Mouse (Mus musculus): ENCODE results near the gene Kat14.

Kat14 gene

DNA sequence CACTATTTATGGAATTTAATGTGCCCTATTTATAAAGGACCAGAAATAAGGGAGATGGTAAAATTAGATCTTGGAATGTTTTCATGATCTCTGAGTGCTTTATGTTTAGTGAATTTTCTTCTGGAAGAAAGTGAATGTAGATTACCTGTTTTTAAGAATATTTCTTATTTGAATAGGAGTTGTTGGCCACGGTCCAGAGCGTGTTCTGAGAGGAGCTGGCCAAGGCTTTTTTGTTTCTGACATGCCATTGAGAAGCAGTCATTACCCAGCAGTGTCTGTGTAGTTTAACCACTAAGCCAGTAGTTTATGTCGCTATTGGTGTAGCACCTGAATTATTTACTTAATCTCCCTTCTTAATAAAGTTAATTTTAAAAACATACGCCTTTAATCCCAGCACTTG, 13.0 kb downstream of the Kat14 start:
- no peak for DNase-seq (ENCODE audit: low spot score in 2 of 2)

DNA sequence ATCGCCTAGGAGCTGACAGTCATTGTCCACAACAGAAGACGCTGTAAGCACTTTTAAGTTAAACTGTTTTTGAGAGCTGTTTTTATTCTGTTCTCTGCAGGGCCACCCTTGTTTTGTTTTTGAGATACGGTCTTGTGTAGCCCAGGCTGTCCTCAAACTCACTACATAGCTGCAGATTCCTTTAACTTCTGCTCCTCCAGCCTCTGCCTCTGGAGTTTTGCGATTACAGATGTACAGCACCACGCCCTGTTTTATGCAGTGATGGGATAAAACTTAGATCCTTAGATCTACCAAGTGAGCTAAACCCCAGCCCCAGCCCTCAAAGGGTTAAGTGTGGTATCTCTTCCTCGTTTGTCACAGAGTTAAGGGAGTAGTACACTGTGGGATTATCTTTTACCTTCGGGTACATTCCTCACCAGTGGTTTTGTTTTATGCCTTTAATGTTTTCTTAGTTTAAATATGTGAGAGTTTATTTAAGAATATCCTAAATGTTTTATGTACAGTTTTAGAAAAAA, 13.9 kb downstream of the Kat14 start:
- DNase-seq (ENCODE audit: low spot score in 2 of 2) = no peak

DNA sequence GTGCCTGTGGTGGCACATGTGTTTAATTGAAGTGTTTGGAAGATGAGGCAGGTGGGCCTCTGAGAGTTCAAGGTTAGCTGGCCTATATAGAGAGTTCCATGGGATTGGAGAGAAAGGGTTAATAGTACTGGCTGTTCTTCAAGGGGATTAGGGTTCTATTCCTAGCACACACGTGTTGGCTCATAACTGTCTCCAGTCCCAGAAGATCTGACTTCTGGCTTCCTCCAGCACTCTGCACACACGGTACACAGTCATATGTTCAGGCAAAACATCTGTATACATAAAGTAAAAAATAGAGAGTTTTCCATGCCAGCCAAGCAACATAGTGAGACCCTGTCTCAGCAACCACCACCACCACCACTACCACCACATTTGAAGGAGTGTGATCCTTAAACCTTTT, 17.5 kb downstream of the Kat14 start:
- no peak for DNase-seq (ENCODE audit: low spot score in 2 of 2)

DNA sequence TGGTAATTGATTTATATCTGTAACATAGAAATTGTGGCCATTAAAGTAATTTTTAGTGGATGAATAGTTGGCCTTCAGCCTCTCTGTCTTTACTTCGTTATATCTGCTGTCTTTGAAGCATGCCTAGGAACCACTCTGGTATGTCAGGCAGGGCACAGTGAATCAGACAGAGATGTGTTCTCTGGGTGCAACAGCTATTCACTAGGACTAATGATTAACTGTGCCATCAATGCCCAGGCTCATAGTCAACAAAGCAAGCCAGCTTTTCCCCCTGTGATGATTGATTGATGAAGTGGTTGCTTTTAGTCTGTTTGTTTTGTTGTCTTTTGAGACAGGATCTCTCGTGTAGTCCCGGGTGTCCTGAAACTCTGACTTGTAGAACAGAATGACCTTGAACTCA, 19.6 kb downstream of the Kat14 start:
- no peak for DNase-seq (ENCODE audit: low spot score in 2 of 2)

DNA sequence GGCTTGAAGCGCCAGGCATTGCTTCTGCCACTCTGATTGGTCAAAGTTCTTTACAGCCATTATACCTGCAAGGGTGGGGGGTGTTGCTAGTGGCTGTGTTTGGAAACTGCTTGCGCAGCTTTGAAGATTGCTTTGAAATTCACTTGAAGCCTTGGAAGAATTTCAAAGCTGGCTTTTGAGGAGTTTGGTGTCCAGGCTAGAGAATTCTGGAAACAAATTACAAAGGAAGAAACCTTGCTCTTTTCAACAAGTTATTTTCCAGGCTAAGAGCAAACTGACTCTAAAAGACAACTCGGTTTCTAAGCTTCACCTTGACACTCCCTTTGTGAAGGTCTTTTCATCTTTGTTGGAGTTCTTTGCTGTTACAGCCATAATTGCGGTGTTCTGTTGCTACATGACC, 30.7 kb downstream of the Kat14 start:
- no peak for DNase-seq (ENCODE audit: low spot score in 2 of 2)

DNA sequence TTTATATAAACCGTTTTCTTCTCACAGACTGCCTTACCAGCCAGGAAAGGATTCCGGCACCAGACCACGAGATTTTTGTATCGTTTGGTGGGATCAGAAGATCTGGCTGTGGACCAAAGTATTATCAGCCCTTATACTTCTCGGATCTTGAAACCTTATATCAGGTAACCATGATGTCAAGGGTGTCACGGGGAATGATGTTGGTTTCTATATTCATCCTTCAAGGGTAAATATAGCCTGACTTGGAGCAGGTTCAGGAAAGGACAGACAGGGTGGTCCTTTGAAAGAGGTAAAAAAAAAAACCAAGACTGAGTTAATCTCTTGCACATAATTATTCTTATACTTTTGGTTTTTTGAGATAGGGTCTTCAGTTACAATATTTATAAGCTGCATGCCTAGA, 31.9 kb downstream of the Kat14 start:
- no peak for DNase-seq (ENCODE audit: low spot score in 2 of 2)

DNA sequence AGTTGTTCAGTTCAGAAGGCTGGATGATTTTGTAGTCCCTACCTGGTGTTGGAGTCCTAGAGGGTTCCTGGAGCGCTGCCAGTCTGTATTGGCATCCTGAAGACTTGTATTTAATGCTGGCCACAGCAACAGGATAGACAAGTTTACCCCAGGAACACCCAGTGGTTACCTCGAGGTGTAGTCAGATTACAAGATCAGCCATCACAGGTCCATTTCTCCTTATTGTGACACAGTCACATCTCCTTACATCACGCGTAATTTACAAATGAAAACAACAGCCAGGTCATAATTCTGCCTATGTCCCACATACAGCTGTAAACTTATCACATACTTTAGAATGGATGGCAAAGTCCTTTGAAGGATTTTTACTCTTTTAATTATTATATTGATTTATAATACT, 40.3 kb downstream of the Kat14 start:
- no peak for DNase-seq (ENCODE audit: low spot score in 2 of 2)

DNA sequence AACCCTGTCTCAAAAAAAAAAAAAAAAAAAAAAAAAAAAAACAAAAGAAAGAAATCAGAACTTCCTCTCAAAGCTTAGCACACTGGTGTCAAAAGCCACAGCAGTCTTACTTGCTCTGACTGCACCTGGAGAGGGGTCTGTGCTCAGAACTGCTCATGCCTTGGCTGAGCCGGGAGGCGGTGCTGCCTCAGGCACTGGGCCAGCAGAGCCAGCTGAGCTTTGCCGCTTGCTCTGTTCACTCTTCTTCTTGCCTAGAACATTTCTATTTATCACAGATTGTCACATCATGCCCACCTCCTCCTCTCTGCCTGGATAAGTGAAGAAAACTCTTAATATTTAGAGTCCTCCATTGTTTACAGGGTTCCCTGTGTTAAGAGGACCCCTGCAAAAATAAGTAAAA, 41.8 kb downstream of the Kat14 start:
- DNase-seq (ENCODE audit: low spot score in 2 of 2) = peak; percentile 29 to 61

DNA sequence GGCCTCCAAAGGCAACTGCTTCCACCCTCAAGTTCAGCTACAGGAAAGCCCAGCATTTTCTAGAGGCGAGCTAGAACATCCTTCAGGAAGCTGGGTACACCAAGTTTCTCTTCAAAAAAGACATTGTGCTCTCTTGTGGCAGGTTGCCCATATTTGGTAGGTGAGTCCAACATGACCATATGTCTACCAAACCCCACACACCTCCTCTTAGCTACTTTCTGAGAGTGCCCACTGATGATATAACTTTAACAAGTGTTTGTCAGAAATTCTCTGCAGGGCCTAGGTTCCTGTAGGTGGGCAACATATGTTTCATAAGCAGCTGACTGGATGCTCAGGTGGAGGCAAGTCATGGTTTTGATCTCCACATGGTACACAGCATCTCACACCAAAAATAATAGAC, 45.9 kb downstream of the Kat14 start:
- peak; percentile 28 to 50 for DNase-seq (ENCODE audit: low spot score in 2 of 2)

DNA sequence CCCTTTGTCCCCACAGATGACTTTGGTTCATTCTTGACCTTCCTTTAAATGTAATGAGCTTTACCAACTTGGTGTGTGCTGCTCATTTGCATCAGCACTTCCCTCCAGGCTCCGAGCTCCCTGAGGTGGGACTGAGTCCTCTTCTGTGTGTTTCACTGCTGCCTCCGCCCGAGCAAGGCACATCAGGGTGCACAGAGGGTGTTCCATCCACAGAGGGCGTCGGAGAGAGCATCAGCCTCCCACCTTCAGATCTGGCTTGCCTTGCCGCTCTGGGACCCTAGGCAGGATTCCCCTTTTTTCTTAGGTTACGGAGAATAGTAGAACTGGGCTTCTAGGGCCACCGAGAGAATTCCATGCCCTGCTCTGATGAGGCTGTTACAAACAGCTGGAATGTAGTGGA, 48.1 kb downstream of the Kat14 start:
- no peak for DNase-seq (ENCODE audit: low spot score in 2 of 2)

DNA sequence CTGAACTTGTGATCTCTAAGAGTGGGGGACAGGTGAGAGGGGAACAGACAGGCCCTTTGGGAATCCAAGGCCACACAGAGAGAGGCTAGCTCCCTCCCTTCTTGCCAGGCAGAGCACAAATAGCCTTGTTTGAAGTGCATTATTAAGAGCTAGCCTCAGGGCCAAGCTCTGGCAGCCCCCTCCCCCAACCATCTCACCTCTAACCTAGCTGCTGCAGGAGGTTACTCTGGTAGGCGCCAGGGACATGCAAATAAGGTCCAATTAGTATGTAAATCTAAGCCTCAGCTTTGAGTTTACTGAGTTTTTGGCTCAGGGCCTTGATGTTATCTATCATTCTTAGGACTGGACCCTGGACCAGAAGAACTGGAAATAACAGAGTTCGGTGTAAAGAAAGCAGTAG, 49.3 kb downstream of the Kat14 start:
- DNase-seq (ENCODE audit: low spot score in 2 of 2) = no peak

DNA sequence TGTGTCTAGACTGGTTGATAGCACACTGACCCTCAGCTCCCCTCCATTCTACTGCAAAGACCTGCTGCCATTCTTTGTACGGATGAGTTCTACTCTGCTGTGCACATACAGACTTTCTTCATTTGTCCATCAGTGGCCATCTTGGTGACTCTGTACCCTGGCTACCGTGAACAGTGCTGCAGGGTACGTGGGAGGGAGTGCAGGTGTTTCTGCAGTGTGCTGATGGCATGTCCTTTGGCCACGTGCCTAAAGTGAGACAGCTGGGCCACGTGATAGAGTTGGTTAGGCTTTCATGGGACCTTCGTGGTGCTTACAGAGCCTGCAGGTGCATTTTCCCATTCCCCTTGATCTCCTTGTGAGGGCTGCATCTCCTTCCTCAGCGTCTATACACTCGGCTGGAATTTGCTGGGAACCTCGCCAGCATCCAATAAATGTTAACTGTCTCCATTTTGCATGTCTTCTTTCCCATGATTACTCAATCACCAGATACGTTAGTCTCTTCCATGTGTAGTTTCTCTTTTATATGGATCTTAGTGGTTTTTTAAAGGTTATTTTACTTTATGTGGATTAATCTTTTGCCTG, 53.4 kb downstream of the Kat14 start:
- no peak for DNase-seq (ENCODE audit: low spot score in 2 of 2)

DNA sequence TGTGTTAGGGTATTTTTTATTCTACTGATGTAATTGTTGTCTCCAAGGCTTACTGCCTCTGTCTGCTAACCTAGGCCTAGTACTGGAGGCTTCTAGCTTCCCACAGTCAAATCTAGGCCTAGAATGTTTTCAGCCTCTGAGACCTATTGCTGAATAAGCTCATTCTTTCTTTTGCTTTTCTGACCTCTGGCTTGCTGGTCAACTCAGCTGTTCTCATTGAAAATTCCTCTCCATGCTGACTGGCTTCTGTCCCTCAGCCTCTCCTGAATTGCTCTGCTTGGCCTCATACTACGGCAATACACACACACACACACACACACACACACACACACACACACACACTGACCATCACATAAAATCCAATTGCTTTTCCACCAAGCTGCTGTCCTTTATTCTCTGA, 57.0 kb downstream of the Kat14 start:
- no peak for DNase-seq (ENCODE audit: low spot score in 2 of 2)

DNA sequence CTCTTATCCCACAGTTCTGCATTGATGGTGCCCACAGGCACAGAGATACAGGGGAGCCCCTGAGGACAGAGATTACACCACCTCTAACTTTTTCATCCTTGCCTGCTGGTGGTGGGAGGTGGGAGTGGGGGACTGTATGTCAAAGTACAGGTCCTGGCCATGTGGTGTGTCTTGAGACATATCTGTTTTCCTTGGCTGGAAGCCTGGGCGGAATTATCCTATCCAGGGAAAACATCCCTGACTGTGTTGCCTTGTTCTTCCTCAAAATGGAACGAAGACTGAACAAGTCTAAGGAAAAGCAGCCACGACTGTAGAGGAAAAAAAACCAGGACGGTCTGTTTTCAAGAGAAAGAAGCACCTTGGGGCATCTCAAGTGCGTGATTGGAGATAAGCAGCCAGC, 59.1 kb downstream of the Kat14 start:
- no peak for DNase-seq (ENCODE audit: low spot score in 2 of 2)

DNA sequence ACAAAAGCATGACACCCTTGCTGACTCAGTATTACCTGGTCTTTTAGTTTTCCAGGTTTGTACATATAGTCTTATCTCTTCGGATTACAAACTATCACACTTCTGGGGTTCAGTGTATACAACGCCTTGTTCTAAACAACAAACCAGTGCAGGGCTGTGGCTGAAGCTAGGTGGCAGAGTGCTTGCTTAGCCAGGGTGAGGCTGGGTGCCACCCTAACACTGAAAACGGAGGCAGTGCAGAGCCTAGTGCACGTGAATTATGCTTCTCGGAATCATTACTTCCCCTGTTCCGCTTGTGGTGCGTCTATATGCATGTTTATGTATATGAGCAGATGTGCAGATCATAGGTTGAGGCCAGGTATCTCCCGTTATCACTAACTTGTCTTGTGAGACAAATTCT, 59.9 kb downstream of the Kat14 start:
- DNase-seq (ENCODE audit: low spot score in 2 of 2) = no peak

DNA sequence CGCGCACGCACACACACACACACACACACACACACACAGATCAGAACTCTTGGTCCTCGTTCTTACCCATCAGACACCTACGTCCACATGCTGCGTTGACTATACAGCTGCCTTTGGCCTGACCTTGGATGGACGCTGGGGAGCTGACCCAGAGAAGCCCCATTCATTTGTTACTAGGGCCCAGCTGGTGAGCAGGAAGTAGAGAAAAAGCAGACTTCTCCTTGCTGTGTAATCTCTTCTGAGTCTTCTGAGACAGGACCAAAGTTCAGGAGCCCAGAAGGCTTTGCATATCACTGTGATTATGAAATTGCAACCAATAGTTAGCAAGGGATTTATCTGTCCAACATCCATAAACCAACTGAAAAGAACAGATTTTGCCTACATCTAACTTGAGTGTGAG, 60.4 kb downstream of the Kat14 start:
- no peak for DNase-seq (ENCODE audit: low spot score in 2 of 2)

DNA sequence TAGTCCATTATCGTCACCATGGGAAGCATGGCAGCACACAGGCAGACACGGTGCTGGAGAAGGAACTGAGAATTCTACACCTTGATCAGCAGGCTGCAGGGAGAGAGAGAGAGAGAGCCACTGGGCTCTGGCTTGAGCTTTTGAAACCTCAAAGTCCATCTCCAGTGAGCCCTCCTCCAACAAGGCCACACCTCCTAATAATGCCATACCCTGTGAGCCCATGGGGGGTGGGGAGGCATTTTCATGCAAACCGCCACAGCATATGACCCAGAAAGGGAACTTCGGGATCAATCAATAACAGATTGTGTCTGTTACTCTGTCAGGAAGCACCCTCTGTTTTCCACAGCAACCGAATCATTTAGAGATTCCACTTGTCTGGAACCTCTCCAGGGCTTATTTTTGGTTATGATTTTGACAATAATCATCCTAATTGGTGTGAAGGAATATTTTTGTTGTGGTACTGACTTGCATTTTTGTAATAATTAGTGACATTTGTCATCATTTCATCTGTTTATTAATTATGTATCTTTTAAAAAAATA, 62.6 kb downstream of the Kat14 start:
- DNase-seq (ENCODE audit: low spot score in 2 of 2) = no peak

DNA sequence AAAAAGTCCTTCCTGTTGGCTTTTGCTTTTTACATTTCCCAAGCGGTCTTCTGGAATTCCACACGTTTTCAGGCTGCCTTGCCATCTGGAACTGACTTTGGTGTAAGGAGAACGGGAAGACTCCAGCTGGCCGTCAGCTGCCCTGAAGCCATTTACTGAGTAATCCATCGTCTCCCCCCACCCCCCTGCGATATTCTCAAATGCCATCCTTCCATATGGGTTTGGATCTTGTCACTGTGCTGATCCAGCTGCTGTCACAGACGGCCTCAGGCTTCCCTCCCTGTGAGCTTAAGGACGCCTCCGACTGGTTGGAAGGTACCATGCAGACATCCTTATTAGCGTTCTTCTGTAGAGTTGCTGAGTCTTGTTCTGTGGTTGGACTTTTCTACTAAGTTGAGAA, 66.9 kb downstream of the Kat14 start:
- DNase-seq (ENCODE audit: low spot score in 2 of 2) = peak in 1 of 2 experiments; percentile 41

DNA sequence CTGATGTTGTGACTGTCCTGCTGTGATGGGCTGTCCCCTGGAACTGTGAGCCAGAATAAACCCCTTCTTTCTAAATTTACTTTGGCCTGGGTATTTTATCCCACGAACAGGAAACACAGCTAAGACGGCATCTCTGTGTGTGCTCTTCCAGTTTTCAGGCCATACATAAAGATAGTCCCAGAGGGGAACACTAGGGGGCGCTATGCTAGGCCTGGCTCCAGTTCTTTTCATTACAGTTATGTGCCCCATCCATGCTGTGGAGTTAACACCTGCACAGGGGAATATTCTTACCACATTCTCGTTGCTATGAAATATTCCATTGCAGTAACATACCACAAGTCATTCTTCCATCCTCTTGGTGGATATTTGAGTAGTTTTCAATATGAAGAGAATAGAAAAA, 69.6 kb downstream of the Kat14 start:
- no peak for DNase-seq (ENCODE audit: low spot score in 2 of 2)

DNA sequence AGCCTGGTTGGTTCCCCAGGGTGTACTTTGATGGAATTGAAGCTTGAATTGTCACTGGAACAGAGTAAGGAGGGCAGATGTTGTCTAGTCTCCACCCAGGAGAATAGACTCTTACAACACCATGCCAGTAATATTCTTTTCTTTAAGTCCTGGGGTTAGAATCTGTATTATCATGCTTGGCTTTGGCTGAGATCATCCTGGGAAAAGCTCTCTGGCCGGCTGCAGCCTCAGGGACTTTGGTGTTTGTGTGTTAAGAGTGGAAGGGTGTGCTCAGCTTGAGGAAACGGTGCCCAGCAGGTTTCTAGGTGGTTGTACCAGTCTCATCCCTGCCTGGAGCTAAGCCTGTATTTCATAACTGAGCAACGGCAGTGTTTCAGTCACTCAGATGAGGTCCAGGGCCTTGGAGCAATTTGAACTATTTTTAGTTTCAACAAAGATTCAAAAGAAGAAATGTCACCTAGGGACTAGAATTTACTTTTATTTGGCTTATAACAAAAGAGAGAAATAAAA, 70.5 kb downstream of the Kat14 start:
- DNase-seq (ENCODE audit: low spot score in 2 of 2) = no peak

DNA sequence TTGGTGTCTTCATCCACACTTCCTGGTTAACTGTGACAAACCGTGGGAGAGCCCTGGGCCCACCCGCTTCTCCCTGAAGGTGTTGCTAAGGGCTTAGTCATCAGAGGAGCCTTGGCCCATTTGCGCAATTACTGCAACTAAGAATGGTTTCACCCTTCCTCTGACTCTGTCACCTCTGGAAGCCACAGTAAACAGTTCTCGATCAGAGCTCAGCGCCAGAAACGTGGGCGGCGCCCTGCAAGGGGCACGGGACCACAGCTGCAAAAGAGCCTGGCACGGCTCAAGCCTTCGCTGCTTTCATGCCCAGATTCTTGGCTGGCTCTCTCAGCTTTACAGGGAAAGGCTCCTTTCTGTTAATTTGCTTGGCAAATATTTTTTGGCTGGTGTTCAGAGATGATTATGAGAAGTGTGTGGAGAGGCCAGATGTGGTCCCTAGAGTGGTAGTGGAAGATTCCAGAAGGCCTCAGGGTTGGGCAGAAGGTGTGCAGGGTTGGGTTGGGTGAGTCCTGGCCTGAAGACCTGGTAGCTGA, 72.7 kb downstream of the Kat14 start:
- peak; percentile 58 to 64 for DNase-seq (ENCODE audit: low spot score in 2 of 2)

DNA sequence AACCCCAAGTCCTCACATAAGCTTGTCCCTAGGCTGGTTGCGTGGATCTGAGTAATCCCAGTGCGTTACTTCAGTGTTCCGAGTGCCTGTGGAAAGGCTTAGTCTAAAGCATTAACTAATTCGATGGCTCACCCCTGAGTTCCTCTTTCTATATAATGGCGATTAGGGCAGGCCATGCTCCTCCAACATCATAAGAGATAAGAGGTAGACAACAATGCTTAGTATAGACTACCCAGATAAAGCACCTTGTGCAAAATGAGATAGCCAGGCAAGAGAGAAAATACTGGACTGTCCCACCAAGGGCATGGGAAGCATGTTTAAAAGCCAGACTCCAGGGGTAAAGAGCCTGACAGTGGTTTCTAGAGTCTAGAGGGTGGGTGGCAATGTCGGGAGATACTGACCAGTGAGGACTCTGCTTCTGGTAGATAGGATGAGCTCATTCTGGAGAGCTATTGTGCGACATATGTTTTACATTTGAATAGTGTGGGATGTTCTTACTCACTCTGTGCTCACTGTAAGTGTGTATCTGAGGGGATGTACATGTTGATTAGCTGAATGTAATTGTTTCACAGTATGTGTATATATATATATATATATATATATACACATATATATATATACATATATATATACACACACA, 77.7 kb downstream of the Kat14 start:
- no peak for DNase-seq (ENCODE audit: low spot score in 2 of 2)

DNA sequence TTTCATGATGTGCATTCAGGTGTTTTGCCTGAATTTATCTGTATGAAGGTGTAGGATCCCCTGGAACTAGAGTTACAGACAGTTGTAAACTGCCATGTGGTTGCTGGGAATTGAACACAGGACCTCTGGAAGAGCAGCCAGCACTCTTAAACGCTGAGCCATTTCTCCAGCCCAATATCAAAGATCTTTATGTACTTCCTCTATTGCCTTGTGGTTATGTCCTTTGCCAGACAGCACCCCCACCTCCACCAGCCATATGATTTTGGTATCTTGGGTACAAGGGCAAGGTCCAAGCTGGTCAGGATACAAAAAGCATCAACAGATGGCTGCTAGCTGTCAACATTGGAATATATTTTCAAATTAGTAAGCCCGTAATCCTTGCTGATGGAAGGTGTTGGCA, 81.6 kb downstream of the Kat14 start:
- no peak for DNase-seq (ENCODE audit: low spot score in 2 of 2)

All from frontal cortex, postnatal 36 days (tissue).